Mouse (Mus musculus): Measurements from ENCODE around the gene Plpp4. TPM values are rescaled to one million over a fixed set of nuclear protein-coding genes. Genes with fewer than 3 reads are reported as not detected.

Plpp4 gene
- polyA plus RNA-seq, 1 experiment from 2014 or later: 0.53 TPM

DNA sequence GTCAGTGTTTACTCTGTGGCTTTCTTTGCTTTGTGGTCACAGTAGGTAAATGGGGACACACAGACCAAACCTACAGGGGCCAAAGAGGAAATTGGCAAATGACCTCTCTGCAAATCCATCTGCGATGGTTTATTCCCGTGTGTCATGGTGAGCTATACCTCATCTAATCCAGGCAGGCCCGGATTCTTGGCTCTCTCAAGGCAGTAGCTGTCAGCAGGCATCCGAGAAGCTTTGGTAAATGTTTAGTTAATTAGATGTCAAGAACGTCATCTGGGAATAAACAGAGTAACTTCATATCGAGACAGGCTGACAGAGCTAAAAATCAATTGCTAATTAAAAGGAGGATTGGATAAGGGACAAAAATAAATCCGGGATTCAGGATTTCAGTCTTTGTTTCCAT lies 149.2 kb downstream of the Plpp4 start:
- DNase-seq: no peak
- Histone ChIP-seq H3K27ac (ENCODE audit: low read depth) (no peak overlapping the region), H3K4me1 (ENCODE audit: insufficient read depth) (no peaks in the 10 kb centered on the region), H3K9me3 (ENCODE audit: low read depth, low read length) (no peaks in the 10 kb centered on the region), H3K9ac (no peak overlapping the region), H3K27me3 (ENCODE audit: insufficient read depth, low read length) (no peaks in the 10 kb centered on the region), H3K4me2 (no peak overlapping the region), H3K36me3 (ENCODE audit: insufficient read depth) (no peaks in the 10 kb centered on the region), H3K4me3 (ENCODE audit: low read depth, low read length) (no peak overlapping the region)
- no peak for ATAC-seq (ENCODE audit: insufficient read depth)
- TF ChIP-seq CTCF (IDR thresholded peaks at IDR 0.05; ENCODE audit: low read depth): no peak
- 18% methylated on average over 7 of the region's 7 CpGs for WGBS

DNA sequence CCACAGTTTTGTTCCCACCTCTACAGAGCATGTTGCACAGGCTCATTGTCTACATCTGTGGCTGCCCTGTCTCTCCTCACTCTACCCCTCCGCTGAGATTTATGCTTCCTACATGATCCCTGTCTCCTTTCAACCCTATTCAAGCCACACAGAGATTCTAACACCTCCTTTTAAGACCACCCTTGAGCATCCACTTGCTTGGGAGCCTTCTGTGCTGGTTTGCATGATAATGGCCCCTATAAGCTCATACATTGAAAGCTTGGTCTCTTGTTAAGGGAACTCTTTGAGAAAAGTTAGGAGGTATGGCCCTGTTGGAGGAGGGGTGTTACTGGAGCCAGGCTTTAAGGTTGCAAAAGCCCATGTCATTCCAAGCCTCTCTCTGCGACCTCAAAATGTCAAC lies 155.9 kb downstream of the Plpp4 start:
- Histone ChIP-seq H3K4me1 (ENCODE audit: insufficient read depth) (no peaks in the 10 kb centered on the region), H3K9ac (no peak overlapping the region), H3K36me3 (ENCODE audit: insufficient read depth) (no peaks in the 10 kb centered on the region), H3K27me3 (ENCODE audit: insufficient read depth, low read length) (no peaks in the 10 kb centered on the region), H3K27ac (ENCODE audit: low read depth) (no peak overlapping the region), H3K4me2 (no peak overlapping the region), H3K4me3 (ENCODE audit: low read depth, low read length) (no peak overlapping the region), H3K9me3 (ENCODE audit: low read depth, low read length) (no peaks in the 10 kb centered on the region)
- no peak for TF ChIP-seq CTCF (IDR thresholded peaks at IDR 0.05; ENCODE audit: low read depth)
- DNase-seq (no peak), ATAC-seq (ENCODE audit: insufficient read depth) (no peak)
- WGBS: 62% methylated on average over 2 of the region's 2 CpGs

DNA sequence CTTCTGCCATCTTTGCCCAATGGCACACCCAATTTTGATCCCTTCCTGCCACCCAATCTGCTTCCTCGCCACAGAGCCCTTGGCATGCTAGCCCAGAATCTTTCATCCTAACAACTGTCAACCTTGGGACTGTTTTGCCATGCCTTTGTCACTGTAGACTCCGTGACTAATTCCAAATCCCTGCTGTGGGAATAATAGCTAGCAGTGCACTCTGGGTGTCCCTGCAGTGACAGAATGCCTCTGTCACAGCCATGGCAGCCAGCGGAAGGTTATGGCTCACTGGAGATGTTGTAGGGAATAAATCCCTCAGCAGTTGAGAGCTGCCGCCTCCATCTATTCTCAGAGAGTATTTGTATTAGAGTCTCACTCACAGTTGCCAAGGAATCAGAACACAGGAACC lies 158.3 kb downstream of the Plpp4 start:
- Histone ChIP-seq H3K27me3 (ENCODE audit: insufficient read depth, low read length) (no peaks in the 10 kb centered on the region), H3K9me3 (ENCODE audit: low read depth, low read length) (no peaks in the 10 kb centered on the region), H3K36me3 (ENCODE audit: insufficient read depth) (no peaks in the 10 kb centered on the region), H3K4me1 (ENCODE audit: insufficient read depth) (no peaks in the 10 kb centered on the region), H3K4me2 (no peak overlapping the region), H3K4me3 (ENCODE audit: low read depth, low read length) (no peak overlapping the region), H3K27ac (ENCODE audit: low read depth) (no peak overlapping the region), H3K9ac (no peak overlapping the region)
- ATAC-seq (ENCODE audit: insufficient read depth): no peak
- WGBS: 64% methylated on average over 4 of the region's 4 CpGs
- TF ChIP-seq CTCF (IDR thresholded peaks at IDR 0.05; ENCODE audit: low read depth): no peak
- DNase-seq: no peak

DNA sequence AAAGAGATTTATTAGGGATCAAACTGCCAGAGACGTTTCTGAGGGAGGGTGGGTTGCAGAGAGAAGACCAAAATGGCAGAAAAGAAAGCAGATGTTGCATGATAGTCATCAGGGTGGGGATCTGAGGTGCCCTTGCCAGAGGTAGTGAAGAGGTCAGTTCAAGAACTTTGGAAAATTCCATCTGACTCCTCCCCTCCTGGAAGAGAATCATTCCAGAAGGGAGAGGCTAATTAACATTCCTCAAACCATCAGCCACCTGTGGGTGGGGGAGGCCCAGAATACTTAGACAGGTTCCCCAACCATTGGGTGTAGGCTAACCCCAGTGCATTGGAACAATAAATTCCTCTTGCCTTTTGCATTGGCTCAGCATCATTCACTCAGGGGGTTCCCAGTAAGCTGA lies 164.3 kb downstream of the Plpp4 start:
- Histone ChIP-seq H3K9ac (no peak overlapping the region), H3K4me1 (ENCODE audit: insufficient read depth) (no peaks in the 10 kb centered on the region), H3K9me3 (ENCODE audit: low read depth, low read length) (no peaks in the 10 kb centered on the region), H3K36me3 (ENCODE audit: insufficient read depth) (no peaks in the 10 kb centered on the region), H3K4me3 (ENCODE audit: low read depth, low read length) (no peak overlapping the region), H3K4me2 (no peak overlapping the region), H3K27me3 (ENCODE audit: insufficient read depth, low read length) (no peaks in the 10 kb centered on the region), H3K27ac (ENCODE audit: low read depth) (no peak overlapping the region)
- 44% methylated on average over 1 of the region's 1 CpGs for WGBS
- DNase-seq (no peak), ATAC-seq (ENCODE audit: insufficient read depth) (no peak)
- TF ChIP-seq CTCF (IDR thresholded peaks at IDR 0.05; ENCODE audit: low read depth): no peak

DNA sequence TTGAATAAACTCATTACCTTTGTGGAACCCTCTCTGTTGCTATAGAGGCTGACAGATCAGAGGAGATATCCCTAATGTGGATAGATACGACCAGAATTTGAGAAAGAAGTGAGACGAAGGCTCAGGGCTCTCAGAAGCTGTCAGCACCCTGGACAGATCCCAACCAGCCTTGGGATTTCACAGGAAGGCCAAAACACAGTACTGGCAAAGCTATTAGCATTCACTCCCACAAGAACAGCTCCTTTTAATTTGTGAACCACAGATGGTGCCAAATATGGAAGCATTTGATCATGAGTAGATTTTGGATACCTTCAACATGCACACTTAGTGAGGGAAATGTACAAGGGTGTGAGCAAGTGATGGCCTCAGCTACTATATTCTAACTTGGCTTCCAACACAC lies 168.7 kb downstream of the Plpp4 start:
- ATAC-seq (ENCODE audit: insufficient read depth) (no peak), DNase-seq (peak; percentile 80)
- no peak overlapping the region for H3K9ac ChIP-seq
- no peaks in the 10 kb centered on the region for H3K36me3 ChIP-seq (ENCODE audit: insufficient read depth)
- no peak overlapping the region for H3K4me2 ChIP-seq
- H3K27me3 ChIP-seq (ENCODE audit: insufficient read depth, low read length): no peaks in the 10 kb centered on the region
- no peak for TF ChIP-seq CTCF (IDR thresholded peaks at IDR 0.05; ENCODE audit: low read depth)
- no peak overlapping the region for H3K4me3 ChIP-seq (ENCODE audit: low read depth, low read length)
- 30% methylated on average over 2 of the region's 2 CpGs for WGBS
- no peak overlapping the region for H3K27ac ChIP-seq (ENCODE audit: low read depth)
- H3K9me3 ChIP-seq (ENCODE audit: low read depth, low read length): no peaks in the 10 kb centered on the region
- H3K4me1 ChIP-seq (ENCODE audit: insufficient read depth): no peaks in the 10 kb centered on the region

DNA sequence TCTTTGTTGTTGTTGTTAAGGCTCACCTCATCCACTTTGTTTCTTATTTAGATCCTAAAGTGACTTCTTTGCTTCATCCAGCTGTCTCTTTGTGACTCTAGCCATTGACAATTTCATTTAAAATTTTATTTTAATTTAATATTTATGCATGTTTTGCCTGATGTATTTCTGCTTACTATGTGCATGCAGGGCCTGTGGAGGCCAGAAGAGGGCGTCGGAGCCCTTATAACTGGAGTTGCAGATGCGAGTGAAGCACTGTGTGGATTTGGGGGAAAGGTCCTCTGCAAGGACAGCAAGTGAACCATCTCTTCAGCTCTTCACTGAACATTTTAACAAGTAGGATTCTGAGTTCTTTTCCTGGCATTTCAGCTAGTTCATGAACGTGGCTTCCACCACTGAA lies 172.0 kb downstream of the Plpp4 start:
- Histone ChIP-seq H3K36me3 (ENCODE audit: insufficient read depth) (no peaks in the 10 kb centered on the region), H3K4me2 (no peak overlapping the region), H3K27me3 (ENCODE audit: insufficient read depth, low read length) (no peaks in the 10 kb centered on the region), H3K9me3 (ENCODE audit: low read depth, low read length) (no peaks in the 10 kb centered on the region), H3K4me3 (ENCODE audit: low read depth, low read length) (no peak overlapping the region), H3K4me1 (ENCODE audit: insufficient read depth) (no peaks in the 10 kb centered on the region), H3K27ac (ENCODE audit: low read depth) (no peak overlapping the region), H3K9ac (no peak overlapping the region)
- whole genome bisulfite sequencing: 41% methylated on average over 4 of the region's 4 CpGs
- DNase-seq (no peak), ATAC-seq (ENCODE audit: insufficient read depth) (no peak)
- no peak for TF ChIP-seq CTCF (IDR thresholded peaks at IDR 0.05; ENCODE audit: low read depth)

DNA sequence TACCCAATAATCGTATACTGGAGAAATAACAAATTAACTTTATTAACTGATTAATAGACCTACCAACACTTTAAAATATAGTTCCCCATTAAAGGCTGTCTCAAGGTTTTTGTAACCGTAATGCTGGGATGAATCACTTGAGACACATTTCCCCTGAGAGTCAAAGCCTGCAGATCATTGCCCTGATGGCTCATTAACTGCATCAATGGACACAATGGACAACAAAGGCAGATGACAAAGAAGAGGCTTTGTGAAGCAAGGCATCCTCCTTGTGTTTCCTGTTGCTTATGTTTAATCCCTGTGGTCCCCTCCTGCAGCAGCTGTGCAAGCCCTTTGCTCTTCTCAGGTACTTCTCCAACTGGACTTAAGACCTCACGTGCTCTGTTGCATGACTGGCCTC lies 173.1 kb downstream of the Plpp4 start:
- DNase-seq (no peak), ATAC-seq (ENCODE audit: insufficient read depth) (no peak)
- Histone ChIP-seq H3K27ac (ENCODE audit: low read depth) (no peak overlapping the region), H3K9ac (no peak overlapping the region), H3K36me3 (ENCODE audit: insufficient read depth) (no peaks in the 10 kb centered on the region), H3K9me3 (ENCODE audit: low read depth, low read length) (no peaks in the 10 kb centered on the region), H3K4me1 (ENCODE audit: insufficient read depth) (no peaks in the 10 kb centered on the region), H3K4me2 (no peak overlapping the region), H3K27me3 (ENCODE audit: insufficient read depth, low read length) (no peaks in the 10 kb centered on the region), H3K4me3 (ENCODE audit: low read depth, low read length) (no peak overlapping the region)
- no peak for TF ChIP-seq CTCF (IDR thresholded peaks at IDR 0.05; ENCODE audit: low read depth)
- 80% methylated on average over 3 of the region's 3 CpGs for WGBS
